Mouse (Mus musculus): ENCODE measurements at regions not wholly inside any gene's neighbourhood (a gene's known extent, or its start where the extent isn't known, plus 50 kb on each side); places are given as distances from the start of the nearest gene placed in this dataset.

DNA sequence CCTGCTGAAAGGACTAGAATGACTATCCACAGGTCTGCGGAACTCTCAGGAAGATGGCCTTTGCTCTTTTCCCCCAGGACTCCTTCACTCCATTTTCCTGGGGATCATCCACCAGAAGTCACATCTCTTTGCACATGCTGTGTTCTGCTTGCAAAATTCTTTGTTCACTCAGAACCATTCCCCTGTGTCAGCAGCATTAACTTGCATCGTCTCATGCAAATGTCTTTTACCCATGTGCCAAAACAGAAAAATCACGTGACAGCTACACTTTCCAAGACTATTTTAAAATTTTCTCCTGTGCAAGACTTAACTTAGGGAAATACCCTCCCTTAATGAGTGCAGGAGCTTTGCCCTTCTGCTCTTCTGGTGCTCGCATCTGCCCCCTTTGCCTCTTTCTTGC, 306.2 kb upstream of the Sox11 start:
- H3K4me1 ChIP-seq (ENCODE audit: control insufficient read depth, insufficient read depth, low read length): no peaks in the 10 kb centered on the region
- H3K36me3 ChIP-seq (ENCODE audit: control insufficient read depth, insufficient read depth, low read length): no peaks in the 10 kb centered on the region
- H3K27ac ChIP-seq (ENCODE audit: low read depth, low read length): no peak overlapping the region
- H3K27me3 ChIP-seq (ENCODE audit: control insufficient read depth, insufficient read depth, low read length): no peaks in the 10 kb centered on the region
- no peak overlapping the region for H3K4me2 ChIP-seq
- ATAC-seq (replicated peaks; ENCODE audit: insufficient number of reproducible peaks, low FRiP score, low TSS enrichment): no peak
- no peaks in the 10 kb centered on the region for H3K9me3 ChIP-seq (replicated peaks; ENCODE audit: control insufficient read depth, low read length)
- H3K4me3 ChIP-seq (ENCODE audit: low read depth, low read length): no peak overlapping the region
- H3K9ac ChIP-seq (ENCODE audit: low read depth, low read length): no peak overlapping the region
- 80% methylated on average over 4 of the region's 4 CpGs for WGBS (ENCODE audit: insufficient replicate concordance)

GRCm38 (mm10) chr12:27646497-27647307, 304.3 kb upstream of the Sox11 start:
- 69% methylated on average over 11 of the region's 11 CpGs for WGBS (ENCODE audit: insufficient replicate concordance)
- no peak for ATAC-seq (replicated peaks; ENCODE audit: insufficient number of reproducible peaks, low FRiP score, low TSS enrichment)
- no peaks in the 10 kb centered on the region for H3K27me3 ChIP-seq (ENCODE audit: control insufficient read depth, insufficient read depth, low read length)

DNA sequence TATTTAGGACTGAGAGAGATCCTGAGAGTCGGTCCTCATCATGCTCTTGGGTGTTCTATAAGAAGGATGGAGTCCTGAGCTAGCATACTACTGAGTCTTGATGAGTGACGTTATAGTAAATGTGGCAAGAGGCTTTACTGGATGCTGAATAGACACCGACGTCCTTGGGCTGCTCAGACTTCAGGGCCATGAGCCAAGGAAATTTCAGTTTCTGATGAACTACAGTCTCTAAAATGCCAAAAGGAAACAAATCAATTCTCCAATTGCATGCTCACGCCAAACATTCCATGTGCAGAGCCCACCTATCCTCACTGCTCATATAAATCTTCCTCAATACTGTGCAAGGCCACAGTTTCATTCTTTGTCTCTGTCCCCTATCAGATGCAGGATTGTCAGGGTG, 277.2 kb upstream of the Sox11 start:
- Histone ChIP-seq H3K27me3 (ENCODE audit: control insufficient read depth, insufficient read depth, low read length) (no peaks in the 10 kb centered on the region), H3K36me3 (ENCODE audit: control insufficient read depth, insufficient read depth, low read length) (no peaks in the 10 kb centered on the region), H3K9ac (ENCODE audit: low read depth, low read length) (no peak overlapping the region), H3K27ac (ENCODE audit: low read depth, low read length) (no peak overlapping the region), H3K4me2 (no peak overlapping the region), H3K9me3 (replicated peaks; ENCODE audit: control insufficient read depth, low read length) (no peaks in the 10 kb centered on the region), H3K4me1 (ENCODE audit: control insufficient read depth, insufficient read depth, low read length) (no peaks in the 10 kb centered on the region), H3K4me3 (ENCODE audit: low read depth, low read length) (no peak overlapping the region)
- no peak for ATAC-seq (replicated peaks; ENCODE audit: insufficient number of reproducible peaks, low FRiP score, low TSS enrichment)
- 82% methylated on average over 5 of the region's 5 CpGs for WGBS (ENCODE audit: insufficient replicate concordance)

More at GRCm38 (mm10) chr12:27646497-27647307, 304.3 kb upstream of the Sox11 start:
- H3K9ac ChIP-seq (ENCODE audit: low read depth, low read length): no peak overlapping the region
- no peak overlapping the region for H3K27ac ChIP-seq (ENCODE audit: low read depth, low read length)
- H3K4me2 ChIP-seq: no peak overlapping the region
- no peaks in the 10 kb centered on the region for H3K36me3 ChIP-seq (ENCODE audit: control insufficient read depth, insufficient read depth, low read length)
- H3K9me3 ChIP-seq (replicated peaks; ENCODE audit: control insufficient read depth, low read length): no peaks in the 10 kb centered on the region
- H3K4me1 ChIP-seq (ENCODE audit: control insufficient read depth, insufficient read depth, low read length): no peaks in the 10 kb centered on the region
- no peak overlapping the region for H3K4me3 ChIP-seq (ENCODE audit: low read depth, low read length)

DNA sequence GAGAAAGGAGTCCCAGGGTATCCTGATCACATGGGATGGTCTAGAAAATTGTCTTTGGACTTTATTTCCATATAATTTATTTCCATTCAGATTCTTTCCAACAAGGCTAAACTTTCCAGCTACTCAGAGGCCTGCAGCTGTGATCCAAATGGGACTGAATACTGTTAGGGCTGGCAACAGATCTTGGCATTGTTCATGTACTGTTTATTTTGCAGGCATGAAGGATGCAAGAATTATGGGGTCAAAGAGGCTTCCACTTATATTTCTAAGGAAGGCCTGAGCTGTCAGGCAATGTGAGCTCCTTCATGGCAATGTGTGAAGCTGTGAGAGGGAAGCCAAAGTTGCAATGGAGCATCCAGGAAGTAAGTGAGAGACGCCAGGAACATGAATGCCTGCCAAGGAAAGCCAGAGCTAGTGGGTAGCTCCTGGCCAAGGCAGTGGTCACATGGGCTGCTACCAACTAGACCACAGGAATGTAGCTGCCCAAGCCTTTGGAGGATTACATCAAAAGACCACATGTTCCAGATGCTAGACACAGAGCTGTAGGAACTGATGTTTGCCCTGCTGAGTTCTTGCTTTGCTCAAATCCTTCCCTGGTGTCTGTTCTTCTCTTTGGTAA, 261.8 kb upstream of the Sox11 start:
- Histone ChIP-seq H3K27ac (ENCODE audit: low read depth, low read length) (no peak overlapping the region), H3K9ac (ENCODE audit: low read depth, low read length) (no peak overlapping the region), H3K4me2 (no peak overlapping the region), H3K4me1 (ENCODE audit: control insufficient read depth, insufficient read depth, low read length) (no peaks in the 10 kb centered on the region), H3K9me3 (replicated peaks; ENCODE audit: control insufficient read depth, low read length) (no peaks in the 10 kb centered on the region), H3K27me3 (ENCODE audit: control insufficient read depth, insufficient read depth, low read length) (no peaks in the 10 kb centered on the region), H3K36me3 (ENCODE audit: control insufficient read depth, insufficient read depth, low read length) (no peaks in the 10 kb centered on the region), H3K4me3 (ENCODE audit: low read depth, low read length) (no peak overlapping the region)
- 54% methylated on average over 1 of the region's 1 CpGs for WGBS (ENCODE audit: insufficient replicate concordance)
- ATAC-seq (replicated peaks; ENCODE audit: insufficient number of reproducible peaks, low FRiP score, low TSS enrichment): no peak

- Histone ChIP-seq H3K4me2 (no peak overlapping the region), H3K9ac (ENCODE audit: low read depth, low read length) (no peak overlapping the region), H3K27ac (ENCODE audit: low read depth, low read length) (no peak overlapping the region), H3K4me3 (ENCODE audit: low read depth, low read length) (no peak overlapping the region), H3K27me3 (ENCODE audit: control insufficient read depth, insufficient read depth, low read length) (no peaks in the 10 kb centered on the region), H3K4me1 (ENCODE audit: control insufficient read depth, insufficient read depth, low read length) (no peaks in the 10 kb centered on the region), H3K9me3 (replicated peaks; ENCODE audit: control insufficient read depth, low read length) (no peaks in the 10 kb centered on the region), H3K36me3 (ENCODE audit: control insufficient read depth, insufficient read depth, low read length) (no peaks in the 10 kb centered on the region)
- no peak for ATAC-seq (replicated peaks; ENCODE audit: insufficient number of reproducible peaks, low FRiP score, low TSS enrichment)
- 25% methylated on average over 8 of the region's 8 CpGs for WGBS (ENCODE audit: insufficient replicate concordance)
Observed at GRCm38 (mm10) chr12:27599149-27599548, 256.8 kb upstream of the Sox11 start.

DNA sequence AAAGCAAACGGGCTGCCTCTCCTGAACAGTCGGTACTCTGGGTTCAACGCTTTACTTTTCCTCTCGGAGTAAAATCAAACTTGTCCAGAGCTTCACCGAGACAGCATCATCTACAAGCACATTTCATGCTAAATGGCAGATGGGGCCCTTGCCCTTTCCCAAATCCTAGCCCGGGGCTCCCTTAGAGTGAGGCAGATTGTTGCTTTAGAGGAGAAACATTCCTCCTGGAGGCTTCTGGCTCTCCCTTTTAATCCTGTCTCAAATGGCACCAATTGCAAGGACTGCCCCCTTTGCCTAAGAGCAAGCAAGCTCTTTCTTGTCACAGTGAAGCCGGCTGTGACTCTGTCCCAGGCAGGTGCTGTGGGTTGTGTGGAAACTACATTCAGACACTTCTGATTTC, 255.5 kb upstream of the Sox11 start:
- no peak overlapping the region for H3K4me2 ChIP-seq
- H3K4me1 ChIP-seq (ENCODE audit: control insufficient read depth, insufficient read depth, low read length): no peaks in the 10 kb centered on the region
- H3K9me3 ChIP-seq (replicated peaks; ENCODE audit: control insufficient read depth, low read length): no peaks in the 10 kb centered on the region
- ATAC-seq (replicated peaks; ENCODE audit: insufficient number of reproducible peaks, low FRiP score, low TSS enrichment): no peak
- H3K4me3 ChIP-seq (ENCODE audit: low read depth, low read length): no peak overlapping the region
- no peak overlapping the region for H3K9ac ChIP-seq (ENCODE audit: low read depth, low read length)
- WGBS (ENCODE audit: insufficient replicate concordance): 71% methylated on average over 7 of the region's 7 CpGs
- no peaks in the 10 kb centered on the region for H3K27me3 ChIP-seq (ENCODE audit: control insufficient read depth, insufficient read depth, low read length)
- H3K27ac ChIP-seq (ENCODE audit: low read depth, low read length): no peak overlapping the region
- no peaks in the 10 kb centered on the region for H3K36me3 ChIP-seq (ENCODE audit: control insufficient read depth, insufficient read depth, low read length)

GRCm38 (mm10) chr12:27597322-27597721, 254.9 kb upstream of the Sox11 start:
- H3K9me3 ChIP-seq (replicated peaks; ENCODE audit: control insufficient read depth, low read length): no peaks in the 10 kb centered on the region
- no peak for ATAC-seq (replicated peaks; ENCODE audit: insufficient number of reproducible peaks, low FRiP score, low TSS enrichment)
- 66% methylated on average over 3 of the region's 3 CpGs for whole genome bisulfite sequencing (ENCODE audit: insufficient replicate concordance)

GRCm38 (mm10) chr12:27595576-27595975, 253.2 kb upstream of the Sox11 start:
- H3K9ac ChIP-seq (ENCODE audit: low read depth, low read length): no peak overlapping the region
- no peak for ATAC-seq (replicated peaks; ENCODE audit: insufficient number of reproducible peaks, low FRiP score, low TSS enrichment)
- WGBS (ENCODE audit: insufficient replicate concordance): 81% methylated on average over 2 of the region's 2 CpGs

More at GRCm38 (mm10) chr12:27597322-27597721, 254.9 kb upstream of the Sox11 start:
- no peak overlapping the region for H3K4me3 ChIP-seq (ENCODE audit: low read depth, low read length)
- H3K36me3 ChIP-seq (ENCODE audit: control insufficient read depth, insufficient read depth, low read length): no peaks in the 10 kb centered on the region
- no peaks in the 10 kb centered on the region for H3K4me1 ChIP-seq (ENCODE audit: control insufficient read depth, insufficient read depth, low read length)
- no peaks in the 10 kb centered on the region for H3K27me3 ChIP-seq (ENCODE audit: control insufficient read depth, insufficient read depth, low read length)
- H3K4me2 ChIP-seq: no peak overlapping the region
- H3K27ac ChIP-seq (ENCODE audit: low read depth, low read length): no peak overlapping the region
- no peak overlapping the region for H3K9ac ChIP-seq (ENCODE audit: low read depth, low read length)

GRCm38 (mm10) chr12:27593436-27593835, 251.1 kb upstream of the Sox11 start:
- Histone ChIP-seq H3K36me3 (ENCODE audit: control insufficient read depth, insufficient read depth, low read length) (no peaks in the 10 kb centered on the region), H3K27me3 (ENCODE audit: control insufficient read depth, insufficient read depth, low read length) (no peaks in the 10 kb centered on the region), H3K9ac (ENCODE audit: low read depth, low read length) (no peak overlapping the region), H3K4me3 (ENCODE audit: low read depth, low read length) (no peak overlapping the region), H3K27ac (ENCODE audit: low read depth, low read length) (no peak overlapping the region), H3K9me3 (replicated peaks; ENCODE audit: control insufficient read depth, low read length) (no peaks in the 10 kb centered on the region), H3K4me1 (ENCODE audit: control insufficient read depth, insufficient read depth, low read length) (no peaks in the 10 kb centered on the region), H3K4me2 (no peak overlapping the region)
- WGBS (ENCODE audit: insufficient replicate concordance): 61% methylated on average over 1 of the region's 1 CpGs
- ATAC-seq (replicated peaks; ENCODE audit: insufficient number of reproducible peaks, low FRiP score, low TSS enrichment): no peak

More at GRCm38 (mm10) chr12:27595576-27595975, 253.2 kb upstream of the Sox11 start:
- no peaks in the 10 kb centered on the region for H3K4me1 ChIP-seq (ENCODE audit: control insufficient read depth, insufficient read depth, low read length)
- no peaks in the 10 kb centered on the region for H3K9me3 ChIP-seq (replicated peaks; ENCODE audit: control insufficient read depth, low read length)
- no peaks in the 10 kb centered on the region for H3K36me3 ChIP-seq (ENCODE audit: control insufficient read depth, insufficient read depth, low read length)
- no peaks in the 10 kb centered on the region for H3K27me3 ChIP-seq (ENCODE audit: control insufficient read depth, insufficient read depth, low read length)
- H3K4me2 ChIP-seq: no peak overlapping the region
- H3K27ac ChIP-seq (ENCODE audit: low read depth, low read length): no peak overlapping the region
- no peak overlapping the region for H3K4me3 ChIP-seq (ENCODE audit: low read depth, low read length)
